Mouse (Mus musculus) lung, embryonic 16.5 days (tissue): ENCODE measurements around the gene Miga2. TPM values are rescaled to one million over a fixed set of nuclear protein-coding genes. Genes with fewer than 3 reads are reported as not detected.

Experiments used
- ATAC-seq: fragments of 200-750 bp; cut with Nextera tagmentation; 2 replicates; pipeline ENCODE4 v1.8.0; 2017; ENCODE audit warnings: low read depth, mild to moderate bottlenecking, moderate library complexity
- H3K27ac ChIP-seq: fragments of 300-500 bp; sonication (generic); 2 replicates; pipeline ENCODE4 v1.5.1; 2014; ENCODE audit warnings: mild to moderate bottlenecking, control low read depth, low read length
- H3K27me3 ChIP-seq: fragments of 300-500 bp; sonication (generic); 2 replicates; pipeline ENCODE4 v1.6.1; 2014; ENCODE audit warnings: low read depth, low read length, mixed read lengths; ENCODE audit not compliant: control insufficient read depth, insufficient read depth
- H3K36me3 ChIP-seq: fragments of 300-500 bp; sonication (generic); 2 replicates; pipeline ENCODE4 v1.6.1; 2014; ENCODE audit warnings: low read length; ENCODE audit not compliant: control insufficient read depth, insufficient read depth
- H3K4me1 ChIP-seq: fragments of 300-500 bp; sonication (generic); replicated peaks from 2 replicates; pipeline ENCODE4 v1.6.1; 2014; ENCODE audit warnings: low read length, mixed read lengths; ENCODE audit not compliant: control insufficient read depth, insufficient read depth
- H3K4me2 ChIP-seq: fragments of 300-500 bp; sonication (generic); 2 replicates; pipeline ENCODE4 v1.6.1; 2014; ENCODE audit warnings: low read depth, low read length, control low read depth
- H3K4me3 ChIP-seq: fragments of 300-500 bp; sonication (generic); 2 replicates; pipeline ENCODE4 v1.5.1; 2014; ENCODE audit warnings: mild to moderate bottlenecking, low read length, control low read depth
- H3K9ac ChIP-seq: fragments of 300-500 bp; sonication (generic); 2 replicates; pipeline ENCODE4 v1.6.1; 2014; ENCODE audit warnings: low read length, control low read depth
- H3K9me3 ChIP-seq: fragments of 300-500 bp; sonication (generic); 2 replicates; pipeline ENCODE4 v1.6.1; 2016; ENCODE audit warnings: low read length; ENCODE audit not compliant: control insufficient read depth
- WGBS: fragments of 180-500 bp; shearing (Covaris S2); extraction: QIAGEN DNeasy Blood & Tissue Kit; methylation state at CpG from one replicate; pipeline ENCODE4 v1.1.7; 2014; 5-methylcytosine and 5-hydroxymethylcytosine counted together
- polyA plus RNA-seq: library from polyadenylated mRNA; unstranded; fragments of >200 nt; fragmentation: Nextera tagmentation; extraction: Ambion mirVana; gene quantifications from 2 replicates; pipeline ENCODE4 v1.2.1, GENCODE M21; 2015

The Miga2 gene
- polyA plus RNA-seq, 1 experiment from 2014 or later: 24.8 TPM

DNA sequence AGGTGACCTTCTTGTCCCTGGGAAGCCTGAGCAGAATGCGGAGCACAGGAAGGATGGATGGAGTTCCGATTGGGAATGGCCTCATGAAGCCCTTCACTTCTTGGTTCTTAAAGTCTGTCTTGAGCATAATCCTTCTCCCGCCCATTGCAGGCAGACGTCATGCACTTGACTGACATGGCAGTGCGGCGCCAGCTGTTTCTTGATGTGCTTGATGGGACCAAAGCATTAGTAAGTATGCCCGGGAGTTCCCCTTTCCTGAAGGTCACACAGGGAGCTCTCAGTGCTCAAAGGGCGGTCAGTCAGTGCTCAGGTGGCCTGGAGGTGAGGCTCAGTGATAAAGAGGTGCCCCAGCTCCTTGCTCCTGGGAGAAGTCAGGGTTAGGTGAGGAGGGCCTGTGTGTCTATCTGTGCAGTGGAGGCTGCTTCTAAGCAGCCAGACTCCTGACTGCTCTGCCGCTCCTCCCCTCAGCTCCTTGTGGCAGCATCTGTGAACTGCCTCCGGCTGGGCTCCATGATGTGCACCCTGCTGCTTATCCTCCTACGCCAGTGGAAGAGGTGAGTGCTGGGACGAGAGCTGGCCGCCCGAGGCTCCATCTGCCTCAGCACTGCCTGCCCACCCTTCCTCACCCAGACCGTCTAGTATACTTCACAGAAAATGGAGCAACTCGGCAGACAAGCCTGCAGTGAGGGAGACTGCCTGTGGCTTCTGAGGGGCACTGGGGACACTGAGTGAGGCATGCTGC lies 27.7 kb upstream of the Miga2 start:
- Histone ChIP-seq H3K27me3 (no peaks in the 10 kb centered on the region), H3K4me3 (no peak overlapping the region), H3K4me1 (no peaks in the 10 kb centered on the region), H3K9ac (no peak overlapping the region), H3K9me3 (no peaks in the 10 kb centered on the region), H3K36me3 (peaks cover 51% of the 10 kb centered on the region), H3K4me2 (no peak overlapping the region), H3K27ac (no peak overlapping the region)
- 82% methylated on average over 16 of the region's 16 CpGs for WGBS
- no peak for ATAC-seq

DNA sequence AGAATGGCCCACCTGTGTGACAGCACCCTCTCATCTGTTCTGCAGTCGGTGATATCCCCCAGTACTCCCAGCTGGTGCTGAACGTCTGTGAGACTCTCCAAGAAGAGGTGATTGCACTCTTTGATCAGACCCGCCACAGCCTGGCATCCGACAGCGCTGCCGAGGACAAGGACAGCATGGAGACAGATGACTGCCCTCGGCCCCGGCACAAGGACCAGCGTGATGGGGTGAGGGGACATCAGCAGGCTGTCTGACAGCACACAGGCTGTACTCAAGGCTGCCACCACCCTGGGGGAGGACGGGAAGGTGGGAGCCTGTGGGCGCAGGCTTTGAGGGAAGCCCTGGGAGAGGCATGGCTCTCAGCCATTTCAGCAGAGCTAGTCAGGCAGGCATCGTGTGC lies 26.9 kb upstream of the Miga2 start:
- H3K4me2 ChIP-seq: no peak overlapping the region
- H3K4me1 ChIP-seq: no peaks in the 10 kb centered on the region
- H3K27me3 ChIP-seq: no peaks in the 10 kb centered on the region
- H3K4me3 ChIP-seq: no peak overlapping the region
- peaks cover 56% of the 10 kb centered on the region for H3K36me3 ChIP-seq
- no peak overlapping the region for H3K9ac ChIP-seq
- ATAC-seq: no peak
- no peaks in the 10 kb centered on the region for H3K9me3 ChIP-seq
- WGBS: 60% methylated on average over 12 of the region's 12 CpGs
- H3K27ac ChIP-seq: no peak overlapping the region

- Histone ChIP-seq H3K9me3 (no peaks in the 10 kb centered on the region), H3K4me2 (no peak overlapping the region), H3K27me3 (no peaks in the 10 kb centered on the region), H3K4me3 (no peak overlapping the region), H3K9ac (no peak overlapping the region), H3K27ac (no peak overlapping the region), H3K36me3 (peaks cover 50% of the 10 kb centered on the region), H3K4me1 (no peaks in the 10 kb centered on the region)
- WGBS: 92% methylated on average over 3 of the region's 3 CpGs
- ATAC-seq: no peak
Observed at GRCm38 (mm10) chr2:30342061-30342460, 22.0 kb upstream of the Miga2 start.

DNA sequence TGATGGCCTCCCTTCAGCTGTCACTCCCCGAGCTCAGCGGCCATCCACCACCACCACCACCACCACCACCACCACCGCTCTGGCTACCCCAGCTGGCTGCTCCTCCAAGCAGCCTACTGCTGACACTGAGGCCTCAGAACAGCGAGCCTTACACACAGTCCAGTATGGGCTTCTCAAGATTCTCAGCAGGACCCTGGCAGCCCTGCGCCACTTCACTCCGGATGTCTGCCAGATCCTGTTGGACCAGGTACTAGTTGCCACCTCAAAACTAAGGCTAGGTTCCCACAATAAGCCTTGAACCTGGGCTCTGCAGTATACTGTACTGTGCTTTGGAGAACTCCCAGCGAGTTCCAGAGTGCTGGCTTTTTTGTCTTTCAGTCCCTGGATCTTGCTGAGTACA lies 21.5 kb upstream of the Miga2 start:
- Histone ChIP-seq H3K4me2 (no peak overlapping the region), H3K36me3 (peaks cover 53% of the 10 kb centered on the region), H3K4me3 (no peak overlapping the region), H3K9me3 (no peaks in the 10 kb centered on the region), H3K4me1 (no peaks in the 10 kb centered on the region), H3K27ac (no peak overlapping the region), H3K27me3 (no peaks in the 10 kb centered on the region), H3K9ac (no peak overlapping the region)
- ATAC-seq: no peak
- 82% methylated on average over 7 of the region's 7 CpGs for WGBS

DNA sequence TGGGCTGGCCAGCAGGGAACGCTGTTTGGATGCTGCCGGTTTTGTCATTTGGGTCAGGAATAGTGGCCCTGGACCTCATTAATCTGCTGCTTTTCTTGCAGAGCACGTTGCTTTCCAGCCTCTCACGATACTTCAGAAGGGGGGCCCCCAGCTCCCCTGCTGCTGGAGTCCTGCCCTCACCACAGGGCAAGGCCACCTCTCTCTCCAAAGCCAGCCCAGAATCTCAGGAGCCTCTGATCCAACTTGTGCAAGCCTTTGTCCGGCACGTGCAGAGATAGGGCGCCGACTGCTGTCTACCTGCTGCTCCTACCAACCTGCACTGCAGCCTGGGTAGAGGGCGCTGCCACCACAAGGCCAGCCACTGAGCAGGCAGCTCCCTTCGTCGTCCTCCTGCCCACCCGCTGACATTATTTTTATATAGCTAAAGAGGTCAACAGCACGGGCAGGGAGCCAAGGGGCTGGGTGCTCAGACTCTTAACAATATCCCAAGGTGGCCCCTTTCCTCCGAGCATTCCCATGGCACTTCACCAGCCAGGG lies 20.4 kb upstream of the Miga2 start:
- H3K4me3 ChIP-seq: no peak overlapping the region
- no peak overlapping the region for H3K9ac ChIP-seq
- peaks cover 55% of the 10 kb centered on the region for H3K36me3 ChIP-seq
- WGBS: 56% methylated on average over 14 of the region's 14 CpGs
- no peaks in the 10 kb centered on the region for H3K9me3 ChIP-seq
- no peaks in the 10 kb centered on the region for H3K4me1 ChIP-seq
- no peak overlapping the region for H3K4me2 ChIP-seq
- ATAC-seq: peak; percentile 43
- H3K27ac ChIP-seq: no peak overlapping the region
- H3K27me3 ChIP-seq: no peaks in the 10 kb centered on the region

GRCm38 (mm10) chr2:30345971-30346676 lies 17.9 kb upstream of the Miga2 start:
- Histone ChIP-seq H3K27me3 (no peaks in the 10 kb centered on the region), H3K27ac (no peak overlapping the region), H3K4me3 (no peak overlapping the region), H3K9me3 (no peaks in the 10 kb centered on the region), H3K4me1 (no peaks in the 10 kb centered on the region), H3K4me2 (no peak overlapping the region), H3K9ac (no peak overlapping the region), H3K36me3 (peaks cover 47% of the 10 kb centered on the region)
- 86% methylated on average over 7 of the region's 7 CpGs for WGBS
- ATAC-seq: no peak

- no peak overlapping the region for H3K27ac ChIP-seq
- H3K4me2 ChIP-seq: no peak overlapping the region
- ATAC-seq: no peak
- H3K9ac ChIP-seq: no peak overlapping the region
- H3K4me3 ChIP-seq: no peak overlapping the region
- no peaks in the 10 kb centered on the region for H3K27me3 ChIP-seq
- no peaks in the 10 kb centered on the region for H3K4me1 ChIP-seq
- peaks cover 25% of the 10 kb centered on the region for H3K36me3 ChIP-seq
- 94% methylated on average over 6 of the region's 6 CpGs for WGBS
- H3K9me3 ChIP-seq: no peaks in the 10 kb centered on the region
Observed at GRCm38 (mm10) chr2:30349196-30349595, 14.8 kb upstream of the Miga2 start.

GRCm38 (mm10) chr2:30351149-30351548 lies 12.9 kb upstream of the Miga2 start:
- H3K27me3 ChIP-seq: no peaks in the 10 kb centered on the region
- no peak overlapping the region for H3K4me3 ChIP-seq
- H3K9me3 ChIP-seq: no peaks in the 10 kb centered on the region
- WGBS: 54% methylated on average over 2 of the region's 2 CpGs
- peaks cover 4% of the 10 kb centered on the region; the same call in 1 of the 2 replicates for H3K4me1 ChIP-seq
- ATAC-seq: no peak
- H3K4me2 ChIP-seq: no peak overlapping the region
- no peak overlapping the region for H3K27ac ChIP-seq
- H3K36me3 ChIP-seq: peaks cover 17% of the 10 kb centered on the region; the same call in 1 of the 2 replicates
- no peak overlapping the region for H3K9ac ChIP-seq

DNA sequence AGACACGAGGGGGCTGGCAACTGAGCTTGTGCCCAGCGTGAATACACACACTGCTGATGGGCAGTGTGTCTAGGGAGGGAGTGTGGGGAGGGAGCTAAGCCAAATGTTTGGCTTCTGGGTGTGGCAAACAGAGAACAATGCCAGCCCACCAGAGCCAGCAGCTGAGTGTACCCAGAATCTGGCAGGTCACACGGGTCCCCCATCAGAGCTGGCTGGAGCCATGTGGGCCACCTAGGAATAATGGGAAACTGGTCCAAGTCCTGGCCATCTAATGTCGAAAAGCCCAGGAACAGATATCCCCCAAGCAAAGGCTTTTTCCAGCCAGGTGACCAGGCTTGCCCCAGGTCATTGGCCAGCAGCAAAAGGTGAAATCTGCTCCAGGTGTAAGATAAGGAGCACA lies 8.2 kb upstream of the Miga2 start:
- no peak overlapping the region for H3K9ac ChIP-seq
- no peak for ATAC-seq
- H3K27me3 ChIP-seq: no peaks in the 10 kb centered on the region
- 55% methylated on average over 4 of the region's 4 CpGs for WGBS
- no peak overlapping the region for H3K4me3 ChIP-seq
- peaks cover 23% of the 10 kb centered on the region for H3K4me1 ChIP-seq
- H3K9me3 ChIP-seq: no peaks in the 10 kb centered on the region
- no peak overlapping the region for H3K27ac ChIP-seq
- no peak overlapping the region for H3K4me2 ChIP-seq
- H3K36me3 ChIP-seq: 0 out of 2 replicates have a peak, but pooled peaks cover 2% of the 10 kb centered on the region
